In genomic region chr11:46314534-46314933, GRCm38 (mm10) we compare ENCODE assay signal across 16 mouse cellular contexts. TPM values are rescaled to one million over a fixed set of nuclear protein-coding genes. Genes with fewer than 3 reads are reported as not detected.
DNase-seq lines count a peak whose midpoint lies in the region; ATAC-seq and TF ChIP-seq lines count a peak whose summit lies in the region.
"Had no signal": no experiment of that assay in that cellular context is flagged by ENCODE, and none has a peak within 500 bp of the region (broad histone marks: within the 10 kb centered on the region; RNA-seq: fewer than 3 reads in every experiment).

No protein-coding gene starts in this region.

- TF ChIP-seq POLR2A in limb, embryonic 14.5 days (IDR thresholded peaks at IDR 0.05; ENCODE audit: borderline replicate concordance, extremely low read depth, insufficient read depth, insufficient read length) = no peak

- no peak for ATAC-seq in forebrain, embryonic 14.5 days
- no peak for ATAC-seq in forebrain, embryonic 12.5 days (ENCODE audit: low FRiP score)
- no peak for ATAC-seq in limb, embryonic 14.5 days (ENCODE audit: low FRiP score, low read depth)
- ATAC-seq in hindbrain, embryonic 13.5 days (ENCODE audit: low FRiP score) = no peak
- ATAC-seq: forebrain, embryonic 13.5 days; hindbrain, embryonic 16.5 days; midbrain, embryonic 13.5 days had no signal

- H3K4me2 ChIP-seq in forebrain, embryonic 14.5 days (ENCODE audit: low read length) = no peak overlapping the region
- H3K4me2 ChIP-seq in forebrain, embryonic 12.5 days = no peak overlapping the region
- no peak overlapping the region for H3K4me2 ChIP-seq in limb, embryonic 14.5 days (replicated peaks; ENCODE audit: low read depth, low read length, severe bottlenecking)
- H3K4me2 ChIP-seq in hindbrain, embryonic 13.5 days = no peak overlapping the region
- H3K4me2 ChIP-seq: embryonic facial prominence, embryonic 12.5 days; forebrain, embryonic 13.5 days; heart, embryonic 15.5 days; midbrain, embryonic 13.5 days; neural tube, embryonic 12.5 days had no signal

- H3K4me3 ChIP-seq in forebrain, embryonic 14.5 days (ENCODE audit: low read depth, low read length) = no peak overlapping the region
- no peak overlapping the region for H3K4me3 ChIP-seq in forebrain, embryonic 12.5 days (replicated peaks)
- H3K4me3 ChIP-seq in limb, embryonic 14.5 days (replicated peaks; ENCODE audit: low read length) = no peak overlapping the region
- no peak overlapping the region for H3K4me3 ChIP-seq in hindbrain, embryonic 13.5 days
- H3K4me3 ChIP-seq: embryonic facial prominence, embryonic 12.5 days; forebrain, embryonic 13.5 days; heart, embryonic 15.5 days; layer of hippocampus, adult 2 months; midbrain, embryonic 13.5 days; neural tube, embryonic 12.5 days had no signal

- no peaks in the 10 kb centered on the region for H3K27me3 ChIP-seq in forebrain, embryonic 14.5 days (replicated peaks; ENCODE audit: control insufficient read depth, insufficient read depth, low read length)
- H3K27me3 ChIP-seq in forebrain, embryonic 12.5 days = no peaks in the 10 kb centered on the region
- no peaks in the 10 kb centered on the region for H3K27me3 ChIP-seq in limb, embryonic 14.5 days (ENCODE audit: control insufficient read depth, insufficient read depth, low read length)
- no peaks in the 10 kb centered on the region for H3K27me3 ChIP-seq in hindbrain, embryonic 13.5 days
- H3K27me3 ChIP-seq: forebrain, embryonic 13.5 days; midbrain, embryonic 13.5 days; neural tube, embryonic 12.5 days had no signal

- no peak overlapping the region for H3K27ac ChIP-seq in forebrain, embryonic 14.5 days (ENCODE audit: low read depth, low read length)
- H3K27ac ChIP-seq in forebrain, embryonic 12.5 days = no peak overlapping the region
- no peak overlapping the region for H3K27ac ChIP-seq in limb, embryonic 14.5 days (replicated peaks; ENCODE audit: low read depth, low read length)
- no peak overlapping the region for H3K27ac ChIP-seq in hindbrain, embryonic 13.5 days
- H3K27ac ChIP-seq: embryonic facial prominence, embryonic 12.5 days; forebrain, embryonic 13.5 days; heart, embryonic 15.5 days; midbrain, embryonic 13.5 days; neural tube, embryonic 12.5 days had no signal

- H3K9ac ChIP-seq in forebrain, embryonic 14.5 days (ENCODE audit: low read length) = no peak overlapping the region
- no peak overlapping the region for H3K9ac ChIP-seq in forebrain, embryonic 12.5 days
- no peak overlapping the region for H3K9ac ChIP-seq in limb, embryonic 14.5 days (ENCODE audit: low read depth, low read length, severe bottlenecking)
- no peak overlapping the region for H3K9ac ChIP-seq in hindbrain, embryonic 13.5 days
- H3K9ac ChIP-seq: embryonic facial prominence, embryonic 12.5 days; forebrain, embryonic 13.5 days; heart, embryonic 15.5 days; midbrain, embryonic 13.5 days; neural tube, embryonic 12.5 days had no signal

- peak; percentile 14 for DNase-seq in forebrain, embryonic 14.5 days (ENCODE audit: low spot score)
- peak; percentile 23 to 30 for DNase-seq in lung, adult 18-20 months
- no peak for DNase-seq in lung, postnatal 14 days
- DNase-seq in limb, embryonic 14.5 days (ENCODE audit: low spot score) = peak; percentile 29
- DNase-seq in monocyte, adult 2 months (ENCODE audit: low read depth in 1 of 2, low spot score in 2 of 2) = peak; percentile 64 to 71
- DNase-seq in gastrocnemius, postnatal 4 days (ENCODE audit: low spot score in 2 of 2) = no peak
- DNase-seq: gastrocnemius, postnatal 36 days had no signal

- H3K36me3 ChIP-seq in forebrain, embryonic 14.5 days (ENCODE audit: control insufficient read depth, insufficient read depth, low read length) = no peaks in the 10 kb centered on the region
- no peaks in the 10 kb centered on the region for H3K36me3 ChIP-seq in forebrain, embryonic 12.5 days (replicated peaks)
- no peaks in the 10 kb centered on the region for H3K36me3 ChIP-seq in limb, embryonic 14.5 days (ENCODE audit: control insufficient read depth, insufficient read depth, low read length)
- no peaks in the 10 kb centered on the region for H3K36me3 ChIP-seq in hindbrain, embryonic 13.5 days
- H3K36me3 ChIP-seq: embryonic facial prominence, embryonic 12.5 days; heart, embryonic 15.5 days; midbrain, embryonic 13.5 days; neural tube, embryonic 12.5 days had no signal

- H3K9me3 ChIP-seq in forebrain, embryonic 14.5 days (replicated peaks; ENCODE audit: control insufficient read depth, low read length) = no peaks in the 10 kb centered on the region
- no peaks in the 10 kb centered on the region for H3K9me3 ChIP-seq in forebrain, embryonic 12.5 days
- no peaks in the 10 kb centered on the region for H3K9me3 ChIP-seq in limb, embryonic 14.5 days (ENCODE audit: control insufficient read depth, low read length)
- no peaks in the 10 kb centered on the region for H3K9me3 ChIP-seq in hindbrain, embryonic 13.5 days
- H3K9me3 ChIP-seq: embryonic facial prominence, embryonic 12.5 days; forebrain, embryonic 13.5 days; heart, embryonic 15.5 days; midbrain, embryonic 13.5 days; neural tube, embryonic 12.5 days had no signal

- peaks cover 20% of the 10 kb centered on the region for H3K4me1 ChIP-seq in forebrain, embryonic 14.5 days (ENCODE audit: control insufficient read depth, insufficient read depth, low read length)
- H3K4me1 ChIP-seq in forebrain, embryonic 12.5 days = peaks cover 25% of the 10 kb centered on the region
- H3K4me1 ChIP-seq in limb, embryonic 14.5 days (ENCODE audit: control insufficient read depth, insufficient read depth, low read length) = peaks cover 18% of the 10 kb centered on the region
- peaks cover 22% of the 10 kb centered on the region for H3K4me1 ChIP-seq in hindbrain, embryonic 13.5 days (replicated peaks)

- WGBS in forebrain, embryonic 14.5 days = 58% methylated on average over 7 of the region's 7 CpGs
- WGBS in forebrain, embryonic 12.5 days = 80% methylated on average over 7 of the region's 7 CpGs
- 29% methylated on average over 7 of the region's 7 CpGs for WGBS in limb, embryonic 14.5 days
- 74% methylated on average over 7 of the region's 7 CpGs for WGBS in hindbrain, embryonic 13.5 days

RNA-seq across cellular contexts. Expression of gene Cyfip2, which starts 1.9 kb away (rescaled TPM):
- 57.8 and 78.9 TPM in 2 replicates for polyA plus RNA-seq in forebrain, embryonic 14.5 days (2014; fragmentation: Nextera tagmentation; extraction: Ambion mirVana)
- polyA plus RNA-seq in forebrain, embryonic 12.5 days (2016; fragmentation: Nextera tagmentation; extraction: Ambion mirVana) = 55.7 and 64.2 TPM in 2 replicates
- polyA plus RNA-seq in limb, embryonic 14.5 days (2012; rRNA removed) = 6.5 and 7.1 TPM in 2 replicates
- polyA plus RNA-seq in limb, embryonic 14.5 days (2014; fragmentation: Nextera tagmentation; extraction: Ambion mirVana) = 7.8 and 9.2 TPM in 2 replicates
- polyA plus RNA-seq in hindbrain, embryonic 13.5 days (2015; fragmentation: Nextera tagmentation; extraction: Ambion mirVana) = 74.9 and 83.6 TPM in 2 replicates
- total RNA-seq in gastrocnemius, postnatal 4 days (2021) = 1 to 10 TPM; 2.1 to 2.3 TPM

Comparison
In these comparisons a context has a peak if more than half of its experiments do, and no peak if none do; other contexts are left out.
1. DNase-seq: peak in forebrain, embryonic 14.5 days (single experiment), lung, adult 18-20 months (2 of 2), limb, embryonic 14.5 days (single experiment) and monocyte, adult 2 months (2 of 2); none in lung, postnatal 14 days (single experiment) and gastrocnemius, postnatal 4 days (0 of 2).